Mouse (Mus musculus): ENCODE measurements at regions not wholly inside any gene's neighbourhood (a gene's known extent, or its start where the extent isn't known, plus 50 kb on each side); places are given as distances from the start of the nearest gene placed in this dataset.

DNA sequence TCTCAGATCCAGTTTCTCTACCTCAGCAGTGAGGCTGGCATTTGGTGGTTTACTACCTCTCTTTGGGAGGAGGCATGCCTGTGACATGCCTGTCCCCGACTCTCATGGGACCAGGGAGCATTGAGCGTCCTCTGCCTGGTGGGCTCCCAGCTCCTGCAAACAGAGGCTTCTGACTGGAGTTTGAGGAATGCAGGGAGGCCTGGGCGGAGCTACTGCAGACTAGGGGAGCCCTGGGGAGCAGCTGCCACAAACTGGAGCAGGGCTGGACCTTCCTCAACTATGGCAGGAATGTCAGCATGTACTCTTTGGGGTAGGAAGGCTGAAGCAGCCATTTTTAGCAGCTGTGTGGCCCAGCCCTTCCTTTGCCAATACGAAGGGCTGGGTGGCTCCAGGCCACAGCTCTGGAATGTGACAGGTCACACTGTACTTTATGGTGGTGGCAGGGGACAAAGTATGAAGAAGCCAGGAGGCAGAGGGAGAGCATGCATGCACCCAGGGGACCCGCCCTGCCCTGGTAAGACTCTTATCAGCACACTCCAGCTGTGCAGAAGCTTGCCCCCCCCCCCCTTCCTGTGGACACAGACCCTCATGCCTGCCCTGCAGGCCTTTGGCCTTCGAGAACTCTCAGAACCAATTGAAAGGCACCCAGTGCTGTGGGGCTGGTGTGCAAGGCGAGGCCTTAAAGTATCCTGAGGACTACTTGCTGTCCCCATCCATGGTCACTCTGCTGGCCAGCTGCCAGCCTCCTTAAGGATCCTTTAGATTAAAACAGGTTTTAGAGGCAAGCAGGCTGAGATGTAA is 129.5 kb downstream of the Gadd45g start:
- DNase-seq, result no peak

DNA sequence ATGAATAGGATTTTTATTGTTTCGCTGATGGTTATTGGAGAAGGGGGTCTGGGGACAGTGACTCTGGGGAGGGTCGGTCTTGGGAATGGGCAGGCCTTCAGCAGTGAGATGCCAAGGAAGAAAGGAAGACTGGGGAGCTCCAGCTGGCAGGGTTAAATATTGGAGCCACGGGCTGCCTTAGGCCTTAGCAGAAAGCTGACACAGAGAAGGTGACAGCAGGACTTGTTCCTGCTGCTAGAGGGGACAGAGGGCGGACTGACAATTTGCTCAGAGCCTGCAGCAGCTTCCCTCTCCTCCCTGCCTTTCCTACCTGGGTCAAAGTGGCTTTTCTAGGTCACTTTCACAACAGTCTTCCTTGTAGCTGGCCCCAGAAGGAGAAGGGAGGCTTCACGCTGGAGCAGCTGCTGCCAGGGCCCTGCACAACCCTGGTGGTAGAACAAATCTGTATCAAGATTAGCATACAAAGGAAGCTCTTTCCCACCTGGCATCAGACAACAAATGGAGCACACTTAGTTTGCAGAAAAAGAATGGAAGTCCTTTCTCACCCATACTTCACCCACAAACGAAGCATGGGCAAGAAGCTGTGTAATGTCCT is 130.2 kb downstream of the Gadd45g start:
- DNase-seq, result no peak

DNA sequence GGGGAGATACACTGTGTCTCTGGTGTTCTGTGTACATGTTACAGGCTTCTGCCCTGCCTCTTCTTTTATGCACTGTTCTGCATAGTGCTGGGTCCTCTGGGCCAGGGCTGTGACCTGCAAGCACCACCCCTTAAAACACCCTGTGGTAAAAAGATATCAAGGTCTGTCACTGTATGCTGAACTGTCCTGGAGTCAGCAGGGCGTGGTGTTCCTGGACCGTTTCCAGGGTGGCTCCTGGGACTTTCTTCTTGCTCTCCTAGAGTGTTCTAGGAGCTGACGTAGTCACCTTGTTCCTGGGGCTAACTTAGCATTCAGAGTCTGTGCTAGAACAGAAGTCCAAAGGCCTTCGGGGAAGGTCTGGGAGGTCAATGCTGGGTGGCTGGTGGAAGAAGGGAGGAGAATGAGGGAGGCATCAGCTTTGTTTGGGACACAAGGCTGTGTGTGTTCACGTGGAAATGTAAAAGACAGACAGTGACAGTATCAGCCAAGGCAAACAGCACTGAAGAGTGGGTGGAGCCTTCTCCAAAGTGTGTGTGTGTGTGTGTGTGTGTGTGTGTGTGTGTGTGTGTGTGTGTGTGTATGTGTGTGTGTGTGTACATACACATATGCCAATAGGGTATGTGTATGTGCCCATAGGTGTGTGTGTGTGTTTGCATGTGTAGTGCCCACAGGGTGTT is 133.0 kb downstream of the Gadd45g start:
- DNase-seq, result no peak

DNA sequence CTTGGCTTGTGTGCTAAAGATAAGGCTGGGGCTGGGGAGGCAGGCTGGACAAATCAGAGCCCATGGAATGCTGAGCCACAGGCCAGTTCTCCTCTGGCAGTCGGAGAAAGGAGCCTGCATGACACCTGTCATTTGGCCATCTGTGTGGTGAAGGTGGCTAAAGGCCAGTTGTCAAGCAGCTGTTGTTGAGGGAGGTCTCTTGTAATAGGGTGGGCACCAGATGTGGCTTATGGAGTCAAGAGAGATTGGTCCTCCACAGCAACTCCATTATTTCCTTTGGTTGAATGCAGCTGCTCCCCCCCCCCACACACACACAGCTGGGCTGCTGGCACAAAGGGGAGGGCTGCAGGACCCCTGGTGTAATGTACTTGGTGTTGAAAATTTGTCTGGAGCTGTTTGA is 133.9 kb downstream of the Gadd45g start:
- DNase-seq, result no peak

DNA sequence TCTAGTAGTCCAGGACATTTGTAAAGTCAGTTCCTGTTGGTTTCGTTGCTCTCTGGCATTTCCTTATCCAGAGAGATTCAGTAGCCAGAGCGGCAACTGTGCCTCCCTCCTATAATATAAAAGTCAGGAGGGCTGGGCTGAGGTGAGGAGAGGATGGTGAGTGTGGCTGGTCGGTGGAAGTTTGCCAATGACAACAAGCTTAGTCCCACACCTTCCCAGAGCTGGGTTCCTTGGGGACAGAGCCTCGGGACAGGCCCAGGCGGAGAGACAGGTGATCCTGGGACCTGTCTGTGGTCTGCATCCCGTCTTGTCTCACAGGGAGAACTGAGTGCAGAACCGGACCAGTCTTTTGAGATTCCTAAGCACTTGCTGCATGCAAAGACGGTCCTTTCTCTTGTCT is 136.5 kb downstream of the Gadd45g start:
- no peak for DNase-seq

DNA sequence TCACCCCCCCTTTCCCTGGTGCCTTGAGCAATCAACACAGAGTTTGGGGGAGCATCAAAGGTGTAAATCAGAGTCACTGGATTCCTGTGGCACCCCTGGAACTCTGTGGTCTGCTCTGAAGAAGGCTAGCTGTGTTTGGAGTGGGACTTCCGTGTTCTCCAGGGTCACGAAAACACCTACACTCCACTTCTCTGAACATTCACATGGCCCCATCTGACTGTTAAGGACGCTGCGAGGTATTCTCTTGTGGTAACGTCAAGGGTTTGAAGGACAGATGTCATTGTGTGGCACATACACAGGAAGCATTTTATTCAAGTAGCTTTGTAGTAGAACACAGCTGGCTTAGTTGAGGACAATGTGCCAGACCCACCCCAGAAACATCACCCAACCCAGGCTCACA is 137.1 kb downstream of the Gadd45g start:
- DNase-seq, result no peak

DNA sequence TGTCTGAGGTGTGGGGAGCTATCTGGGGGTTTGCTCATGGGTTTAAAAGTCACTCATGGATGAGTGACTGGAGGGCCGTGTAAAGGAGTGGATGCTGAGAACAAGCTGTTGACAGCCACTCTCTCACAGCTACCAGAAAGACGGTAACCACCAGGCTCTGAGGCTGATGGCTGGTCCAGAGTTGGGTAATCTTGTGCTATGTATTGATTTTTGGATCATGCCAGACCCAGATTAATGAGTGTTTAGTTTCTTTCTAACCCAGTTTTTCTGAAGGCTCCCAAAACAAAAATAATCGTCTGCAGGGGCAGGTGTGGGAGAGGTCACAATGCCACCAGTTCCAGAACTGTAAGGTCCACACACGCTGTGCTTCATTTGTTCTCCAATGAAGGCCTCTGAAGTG is 144.9 kb downstream of the Gadd45g start:
- no peak for DNase-seq

DNA sequence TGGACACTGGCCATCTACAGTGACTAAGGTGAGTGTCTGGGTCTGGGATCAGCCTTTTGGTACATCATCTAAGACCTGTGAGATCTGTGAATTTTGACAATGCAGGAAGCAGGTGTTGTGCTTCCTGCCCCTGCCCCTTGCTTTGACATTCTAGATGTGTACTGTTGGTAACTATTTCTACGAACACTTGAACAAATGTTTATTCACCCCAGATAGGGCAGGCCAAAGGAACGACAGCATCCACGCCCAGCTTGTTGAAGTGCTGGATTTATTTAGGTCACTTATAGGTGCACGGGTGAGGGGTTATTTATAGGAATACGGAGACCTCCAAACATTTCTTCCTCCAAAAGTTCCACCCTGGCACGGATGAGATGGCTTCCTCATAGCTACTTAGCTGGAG is 146.4 kb downstream of the Gadd45g start:
- DNase-seq, result no peak

DNA sequence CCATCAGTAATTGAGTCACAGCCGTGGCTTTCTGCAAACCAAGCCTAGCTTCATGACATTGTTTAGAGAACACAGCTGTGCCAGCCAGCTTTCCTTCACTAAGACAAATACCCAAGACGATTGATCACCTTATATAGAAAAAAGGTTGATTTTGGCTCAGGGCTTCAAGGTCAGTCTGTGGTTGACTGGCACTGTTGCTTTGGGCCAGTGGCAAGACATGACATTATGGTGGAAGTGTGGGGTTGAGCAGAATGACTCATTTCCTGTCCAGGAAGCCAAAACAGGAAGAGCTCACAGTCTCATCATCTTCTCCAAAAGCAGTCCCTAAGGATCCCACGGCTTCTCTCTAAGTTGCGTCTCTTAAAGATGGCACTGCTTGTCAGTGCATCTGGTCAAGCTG is 149.7 kb downstream of the Gadd45g start:
- no peak for DNase-seq

DNA sequence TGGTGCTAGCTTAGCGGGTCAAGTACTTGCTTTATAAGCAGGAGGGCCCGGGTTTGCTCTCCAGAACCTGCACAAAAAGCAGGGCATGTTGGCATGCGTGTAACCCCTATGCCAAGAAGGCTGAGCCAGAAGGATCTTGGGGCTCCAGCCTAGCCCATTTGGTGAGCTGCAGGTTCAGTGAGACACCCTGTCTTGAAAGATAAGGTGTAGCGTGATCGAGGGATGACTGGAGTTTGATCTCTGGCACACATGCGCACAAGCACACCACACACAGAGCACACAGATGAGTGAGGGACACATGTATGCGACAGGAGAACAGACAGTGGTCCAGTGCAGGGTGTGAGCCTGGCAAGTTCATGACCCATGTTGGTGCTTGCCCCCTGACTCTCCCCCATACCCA is 152.1 kb downstream of the Gadd45g start:
- no peak for DNase-seq

DNA sequence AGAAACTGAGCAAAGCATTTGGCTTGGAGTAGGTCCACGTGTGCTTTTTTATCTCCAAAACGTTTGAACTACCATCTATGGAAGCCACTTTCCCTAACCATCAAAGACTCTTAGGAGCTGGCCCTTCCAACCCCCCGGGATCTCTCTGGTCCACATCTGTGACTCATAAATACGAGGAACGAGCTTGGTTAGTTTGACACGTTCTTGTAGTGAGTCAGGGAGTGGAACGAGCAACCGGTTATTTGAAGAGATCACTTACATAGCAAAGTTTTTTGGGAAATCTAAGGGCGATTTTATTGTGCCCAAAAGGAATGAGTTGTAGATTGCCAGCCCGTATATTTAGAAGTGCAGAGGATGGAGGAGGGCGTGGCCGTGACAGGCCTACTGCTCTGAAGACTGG is 155.3 kb downstream of the Gadd45g start:
- no peak for DNase-seq

DNA sequence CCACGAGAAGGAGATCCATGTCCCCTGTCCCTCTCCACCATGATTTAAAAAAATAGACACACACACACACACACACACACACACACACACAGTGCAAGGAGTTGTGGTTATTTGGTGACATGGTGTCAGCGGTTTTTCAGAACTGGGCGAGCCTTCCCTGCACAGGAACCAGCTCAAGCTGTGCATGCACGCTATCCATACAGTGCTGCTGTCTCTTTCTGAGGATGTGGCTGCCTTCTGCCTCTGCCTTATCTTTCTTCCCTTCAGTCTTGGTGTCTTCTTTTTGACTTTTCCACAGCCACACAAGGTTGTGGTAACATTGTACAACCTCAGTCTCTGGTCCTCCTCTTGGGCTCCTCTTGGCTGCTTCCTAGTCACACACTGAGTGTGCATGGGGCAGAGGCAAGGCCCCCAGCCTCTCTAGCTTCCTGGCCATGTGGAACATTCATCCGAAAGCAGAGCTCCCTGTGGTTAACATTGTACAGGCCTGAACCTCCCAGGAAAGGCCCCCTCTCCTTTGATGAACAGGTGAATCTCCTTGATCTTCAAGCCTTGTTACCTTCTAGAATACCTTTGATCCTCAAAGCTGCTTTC is 157.6 kb downstream of the Gadd45g start:
- no peak for DNase-seq

DNA sequence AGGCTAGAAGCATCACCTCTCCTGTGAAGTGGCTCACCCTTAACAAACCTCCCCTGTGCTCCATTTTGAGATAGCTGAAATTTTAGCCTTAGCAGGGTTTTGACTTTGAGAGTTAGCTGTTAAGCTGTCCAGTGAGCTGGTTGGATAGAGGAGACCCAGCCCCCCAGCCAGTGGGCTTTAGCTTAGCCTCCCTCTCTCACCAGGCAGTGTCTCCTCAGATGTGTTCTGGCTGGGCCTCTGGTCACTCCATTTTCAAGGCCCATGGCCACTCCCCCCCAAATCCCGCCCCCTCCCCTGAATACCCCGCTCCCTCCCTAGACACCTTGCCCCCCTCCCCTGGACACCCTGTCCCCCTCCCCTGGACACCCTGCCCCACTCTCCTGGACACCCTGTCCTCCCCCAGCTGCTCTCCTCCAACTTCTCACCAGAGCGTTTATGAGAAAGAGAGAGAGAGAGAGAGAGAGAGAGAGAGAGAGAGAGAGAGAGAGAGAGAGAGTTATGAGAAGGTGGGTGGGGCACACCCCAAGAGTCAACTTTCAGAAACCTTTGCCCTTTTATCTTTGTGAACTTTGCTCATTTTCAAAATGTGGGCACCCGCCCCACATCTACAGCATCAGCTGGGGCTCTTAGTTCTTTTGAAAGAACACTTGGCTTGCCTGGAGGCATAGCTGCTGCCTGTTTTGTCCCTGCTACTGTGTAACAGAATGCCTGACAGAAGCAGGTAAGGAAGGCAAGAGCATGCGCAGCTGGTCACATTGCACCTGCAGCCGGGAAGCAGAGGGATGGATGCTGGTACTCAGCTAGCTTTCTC is 161.3 kb downstream of the Gadd45g start:
- no peak for DNase-seq

DNA sequence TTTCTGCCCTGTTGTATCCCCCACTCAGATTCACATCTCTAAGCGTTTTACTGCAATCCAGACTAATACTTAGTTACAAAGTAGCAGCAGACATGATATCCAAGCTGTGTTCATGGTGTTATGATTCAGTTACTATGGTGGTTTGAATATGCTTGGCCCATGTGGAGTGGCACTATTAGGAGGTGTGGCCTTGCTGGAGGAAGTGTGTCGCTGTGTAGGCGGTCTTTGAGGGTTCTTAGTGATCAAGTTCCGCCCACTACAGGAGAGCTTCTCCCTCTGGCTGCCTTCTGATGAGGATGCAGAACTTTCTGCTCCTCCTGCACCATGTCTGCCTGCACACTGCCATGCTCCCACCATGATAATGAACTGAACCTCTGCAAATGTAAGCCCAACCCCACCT is 162.8 kb downstream of the Gadd45g start:
- no peak for DNase-seq

DNA sequence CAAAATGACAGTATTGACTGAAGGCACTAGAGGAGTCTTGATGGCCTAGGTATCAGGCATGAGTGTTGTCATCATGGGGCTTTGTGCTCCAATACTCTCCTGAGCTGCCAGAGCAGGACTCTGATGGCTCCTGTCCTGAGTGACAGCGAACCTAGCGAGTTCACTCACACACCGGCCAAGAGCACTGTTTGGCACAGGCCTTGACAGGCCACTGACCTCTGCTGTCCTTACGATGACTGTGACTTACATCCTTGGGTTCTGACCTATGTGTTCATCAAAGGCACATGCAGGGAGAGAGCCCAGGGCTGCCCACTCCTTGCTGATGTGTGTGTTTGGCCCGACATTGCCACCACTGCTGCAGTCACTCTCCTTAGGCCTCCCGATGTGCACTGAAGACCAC is 163.3 kb downstream of the Gadd45g start:
- DNase-seq, result no peak

DNA sequence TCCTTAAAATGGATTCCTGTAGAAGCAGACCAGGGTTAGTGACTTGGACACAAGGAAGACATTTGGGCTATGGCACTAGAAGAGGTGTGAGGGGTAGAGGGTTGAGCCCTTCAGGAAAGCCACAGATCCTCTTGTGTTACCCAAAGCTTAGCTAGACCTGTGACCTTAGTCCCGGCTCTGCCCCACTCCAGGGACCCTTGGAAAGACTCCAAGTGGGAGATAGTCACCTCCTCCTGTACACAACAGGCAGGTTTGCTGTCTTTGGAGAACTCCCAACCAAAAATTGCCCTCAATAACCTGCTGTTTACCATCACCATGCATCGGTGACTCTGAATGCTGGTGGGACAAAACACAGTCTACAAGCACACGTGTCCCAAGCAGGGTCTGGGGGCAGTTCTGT is 164.5 kb downstream of the Gadd45g start:
- no peak for DNase-seq

DNA sequence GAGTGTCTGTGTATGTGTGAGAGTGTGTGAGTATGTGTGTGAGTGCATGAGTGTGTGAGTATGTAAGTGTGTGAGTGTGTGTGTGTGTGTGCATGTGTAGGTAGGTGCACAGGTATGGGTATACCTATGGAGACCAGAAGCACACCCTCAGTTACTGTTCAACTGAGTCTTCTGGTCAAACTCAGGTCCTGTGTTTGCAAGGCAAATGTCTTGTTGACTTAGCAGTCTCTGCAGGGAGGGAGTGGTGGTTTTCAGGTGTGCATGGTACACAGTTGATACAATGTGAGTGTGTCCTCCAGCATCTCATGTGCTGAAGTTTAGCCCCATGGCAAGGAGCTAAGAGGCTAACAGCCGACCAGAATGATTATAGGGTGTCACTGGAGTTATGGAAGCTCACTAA is 166.7 kb downstream of the Gadd45g start:
- DNase-seq, result no peak

DNA sequence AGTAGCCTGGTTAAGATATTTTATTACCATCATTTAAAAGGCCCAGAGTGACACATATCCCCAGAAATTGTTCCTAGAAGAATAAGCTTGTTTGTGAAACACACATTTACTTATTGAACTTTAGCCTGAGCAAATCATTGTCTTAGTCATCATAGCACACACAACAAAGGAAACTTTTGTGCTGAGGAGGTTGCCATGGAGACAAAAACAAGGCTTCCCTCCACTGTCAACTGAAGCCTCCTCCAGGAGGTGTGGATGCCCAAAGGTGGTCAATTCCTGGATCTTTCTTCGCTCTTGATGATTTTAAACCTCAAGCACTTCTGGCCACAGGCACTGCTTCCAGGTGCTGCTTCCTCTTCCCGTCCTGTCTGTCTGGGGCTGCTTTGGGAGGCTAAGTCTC is 167.3 kb downstream of the Gadd45g start:
- no peak for DNase-seq

DNA sequence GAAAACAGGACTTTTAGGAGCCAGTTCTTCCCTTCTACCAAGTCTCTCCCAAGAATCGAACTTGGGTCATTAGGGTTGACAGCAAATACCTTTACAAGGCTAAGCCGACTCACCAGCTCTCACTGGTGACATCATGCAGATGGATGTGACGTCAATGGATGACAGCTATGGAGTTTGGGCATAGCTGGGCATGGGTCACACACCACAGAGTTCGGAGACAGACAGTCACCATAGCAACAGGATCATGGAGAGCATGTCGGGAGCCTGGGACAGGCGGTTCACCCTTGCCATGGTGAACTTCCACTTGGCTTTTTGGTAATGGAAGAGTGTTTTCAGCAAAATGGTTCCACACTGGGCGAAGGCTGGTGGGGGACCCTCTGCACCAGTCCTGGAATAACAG is 168.1 kb downstream of the Gadd45g start:
- DNase-seq, result no peak

DNA sequence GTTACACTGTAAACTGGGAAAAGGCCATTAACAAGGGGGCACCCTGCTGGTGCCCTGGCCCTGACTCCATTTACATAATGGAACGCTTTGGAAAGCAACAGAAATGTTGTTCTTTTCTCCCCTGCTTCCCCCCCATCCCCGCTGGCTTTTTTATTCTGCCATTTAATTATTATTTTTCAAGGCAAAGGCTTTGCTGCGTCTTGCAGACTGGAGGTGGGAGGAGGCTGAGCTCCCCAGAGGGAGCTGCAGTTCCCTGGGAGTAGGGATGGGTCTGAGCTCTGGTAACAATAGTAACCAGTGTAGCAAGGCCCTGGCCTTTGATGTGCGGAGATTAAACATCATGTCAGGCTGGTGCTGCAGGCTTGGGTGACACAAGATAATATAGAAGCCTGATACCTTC is 168.6 kb downstream of the Gadd45g start:
- DNase-seq, result no peak

DNA sequence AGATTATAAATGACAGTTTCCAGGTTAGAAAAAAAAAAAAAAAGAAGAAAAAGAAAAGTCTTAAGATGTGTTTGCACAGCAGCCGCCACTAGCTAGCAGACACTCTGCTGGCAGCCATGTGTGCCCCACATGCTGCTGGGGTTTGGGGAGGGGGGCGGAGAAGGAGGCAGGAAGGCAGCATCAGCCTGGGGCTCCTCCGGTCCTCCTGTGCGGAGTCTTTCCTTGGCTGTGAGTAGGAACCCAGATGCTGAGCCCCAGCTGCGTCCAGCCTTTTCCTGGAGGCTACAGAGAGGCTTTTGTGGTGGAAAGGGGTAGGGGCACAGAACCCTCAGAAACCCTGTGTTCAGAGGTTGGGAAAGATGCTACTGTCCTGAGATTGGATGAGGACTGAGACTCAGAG is 169.0 kb downstream of the Gadd45g start:
- DNase-seq, result no peak

DNA sequence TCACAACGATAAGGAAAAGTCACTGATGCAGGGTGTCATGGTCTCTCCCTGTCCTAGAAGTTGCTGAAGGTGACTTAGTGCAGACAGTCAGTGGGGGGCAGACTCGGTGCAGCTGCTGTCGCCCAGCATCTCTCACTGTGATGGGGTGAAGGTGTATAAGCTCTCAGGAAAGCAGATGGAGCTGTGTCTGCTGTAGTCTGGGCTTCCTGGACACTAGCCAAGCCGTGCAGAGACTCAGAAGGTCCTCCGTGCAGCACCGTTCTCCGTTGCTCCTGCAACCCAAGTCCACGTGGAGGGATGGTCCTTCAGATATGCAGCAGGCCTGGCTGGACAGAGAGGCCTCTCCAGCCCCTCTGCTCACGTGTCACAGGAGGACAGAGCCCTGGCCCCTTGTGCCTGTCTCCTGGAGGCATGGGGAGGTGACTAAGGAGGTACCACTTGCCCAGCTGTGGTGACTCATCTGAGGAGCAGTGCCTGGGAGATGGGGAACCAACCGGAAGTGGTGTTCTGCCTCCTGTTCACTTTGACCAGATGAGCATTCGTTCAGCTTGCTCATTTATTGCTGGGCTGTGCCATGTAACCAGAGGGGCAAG is 171.2 kb downstream of the Gadd45g start:
- DNase-seq, result peak; percentile 17

DNA sequence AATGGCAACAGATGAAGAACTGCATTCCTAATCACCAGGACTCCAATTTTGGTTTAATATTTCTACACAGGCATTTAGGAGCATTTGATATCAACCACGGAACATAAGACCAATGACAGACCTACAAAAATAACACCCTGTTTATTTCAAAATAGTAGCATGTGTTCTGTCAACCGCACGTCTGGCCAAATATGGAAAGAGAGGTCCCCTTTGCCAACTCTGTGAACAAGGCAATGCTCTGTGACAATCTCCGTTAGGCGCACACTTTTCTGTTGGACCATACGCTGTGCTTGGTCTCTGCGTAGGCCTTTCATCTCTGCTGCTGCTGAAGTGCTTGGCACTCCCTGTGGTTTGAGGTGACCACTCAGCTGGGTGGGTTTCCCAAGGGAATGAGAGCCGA is 173.2 kb downstream of the Gadd45g start:
- no peak for DNase-seq

Data from cerebellum, adult 11 months (tissue).